8 mouse cellular contexts compared by ENCODE assay signal in genomic region chr11:70654923-70655570, GRCm38 (mm10). TPM values are rescaled to one million over a fixed set of nuclear protein-coding genes. Genes with fewer than 3 reads are reported as not detected.
A peak's percentile ranks its signal among the peaks of the same experiment; 100 is the strongest.
DNase-seq lines count a peak whose midpoint lies in the region; ATAC-seq and TF ChIP-seq lines count a peak whose summit lies in the region.

No protein-coding gene starts in this region.

- TF ChIP-seq POLR2A in ES-Bruce4 (IDR thresholded peaks at IDR 0.05; ENCODE audit: insufficient read depth, low read length) = no peak
- TF ChIP-seq POLR2A in olfactory bulb, adult 2 months (IDR thresholded peaks at IDR 0.05; ENCODE audit: insufficient read depth, low read depth, low read length) = peak; percentile 65; the same call in 1 of the 2 replicates

- peak overlapping the region; percentile 97 for H3K4me2 ChIP-seq in forebrain, embryonic 11.5 days (ENCODE audit: low read depth, low read length, severe bottlenecking)
- H3K4me2 ChIP-seq in heart, postnatal 0 days (ENCODE audit: low read depth, low read length) = peak overlapping the region; percentile 75
- peak overlapping the region; percentile 95 for H3K4me2 ChIP-seq in lung, embryonic 15.5 days

- WGBS in forebrain, embryonic 11.5 days = under 1% methylated on average over 48 of the region's 48 CpGs
- WGBS in heart, postnatal 0 days = 0% methylated on average over 48 of the region's 48 CpGs
- under 1% methylated on average over 47 of the region's 48 CpGs for WGBS in lung, embryonic 15.5 days
- under 1% methylated on average over 48 of the region's 48 CpGs for WGBS in olfactory bulb, adult 2 months

- ATAC-seq in forebrain, embryonic 11.5 days (replicated peaks; ENCODE audit: low FRiP score) = peak; percentile 48
- peak; percentile 58 for ATAC-seq in heart, postnatal 0 days (ENCODE audit: insufficient read depth, low read depth)
- peak; percentile 46 for ATAC-seq in lung, embryonic 15.5 days (ENCODE audit: borderline replicate concordance, extremely low read depth, low FRiP score, low TSS enrichment)

- TF ChIP-seq EP300 in ES-Bruce4 (IDR thresholded peaks at IDR 0.05; ENCODE audit: insufficient read depth, low read depth, low read length) = no peak
- TF ChIP-seq EP300 in heart, postnatal 0 days (IDR thresholded peaks at IDR 0.05; ENCODE audit: low read depth) = no peak; the same call in 1 of the 2 replicates

- DNase-seq in c-Kit-negative CD71-positive TER-119-positive erythroid progenitor cells, embryonic 14.5 days (ENCODE audit: low read depth, low spot score) = peak; percentile 49
- peak; percentile 88 for DNase-seq in forebrain, embryonic 11.5 days (ENCODE audit: low spot score)
- peak; percentile 80 for DNase-seq in heart, postnatal 0 days (ENCODE audit: low spot score)
- peak; percentile 84 to 92 for DNase-seq in kidney, postnatal 25 days
- peak; percentile 68 to 69 for DNase-seq in thymus, adult 18-20 months

- peaks cover 30% of the 10 kb centered on the region for H3K36me3 ChIP-seq in ES-Bruce4 (ENCODE audit: control insufficient read depth, insufficient read depth, low read length, poor library complexity, severe bottlenecking)
- peaks cover 12% of the 10 kb centered on the region for H3K36me3 ChIP-seq in forebrain, embryonic 11.5 days (ENCODE audit: control insufficient read depth, insufficient read depth, low read length)
- H3K36me3 ChIP-seq in heart, postnatal 0 days (replicated peaks; ENCODE audit: control insufficient read depth, insufficient read depth, low read length) = peaks cover 37% of the 10 kb centered on the region
- H3K36me3 ChIP-seq in lung, embryonic 15.5 days = peaks cover 30% of the 10 kb centered on the region

- H3K9ac ChIP-seq in ES-Bruce4 (ENCODE audit: low read depth, poor library complexity, severe bottlenecking) = peak overlapping the region; percentile 100
- peak overlapping the region; percentile 98 for H3K9ac ChIP-seq in forebrain, embryonic 11.5 days (ENCODE audit: low read length)
- peak overlapping the region; percentile 99 for H3K9ac ChIP-seq in heart, postnatal 0 days (replicated peaks; ENCODE audit: low read depth, low read length)
- H3K9ac ChIP-seq in lung, embryonic 15.5 days = peak overlapping the region; percentile 64

- no peaks in the 10 kb centered on the region for H3K9me3 ChIP-seq in ES-Bruce4 (replicated peaks; ENCODE audit: control insufficient read depth, insufficient read depth, low read length, poor library complexity, severe bottlenecking)
- no peaks in the 10 kb centered on the region for H3K9me3 ChIP-seq in forebrain, embryonic 11.5 days (ENCODE audit: control insufficient read depth, low read length)
- H3K9me3 ChIP-seq in heart, postnatal 0 days (replicated peaks; ENCODE audit: control insufficient read depth, low read length) = no peaks in the 10 kb centered on the region
- no peaks in the 10 kb centered on the region for H3K9me3 ChIP-seq in lung, embryonic 15.5 days

- H3K4me1 ChIP-seq in ES-Bruce4 (ENCODE audit: control insufficient read depth, insufficient read depth, low read length) = no peaks in the 10 kb centered on the region
- peaks cover 29% of the 10 kb centered on the region for H3K4me1 ChIP-seq in forebrain, embryonic 11.5 days (replicated peaks; ENCODE audit: control insufficient read depth, insufficient read depth, low read length)
- peaks cover 36% of the 10 kb centered on the region for H3K4me1 ChIP-seq in heart, postnatal 0 days (ENCODE audit: control insufficient read depth, insufficient read depth)
- H3K4me1 ChIP-seq in lung, embryonic 15.5 days = peaks cover 59% of the 10 kb centered on the region
- H3K4me1 ChIP-seq in olfactory bulb, adult 2 months (ENCODE audit: control insufficient read depth, insufficient read depth, low read length) = peaks cover 19% of the 10 kb centered on the region

- TF ChIP-seq CTCF in ES-Bruce4 (IDR thresholded peaks at IDR 0.05; ENCODE audit: low read depth, low read length) = no peak
- no peak for TF ChIP-seq CTCF in heart, postnatal 0 days (IDR thresholded peaks at IDR 0.05; ENCODE audit: low read depth)
- no peak for TF ChIP-seq CTCF in olfactory bulb, adult 2 months (IDR thresholded peaks at IDR 0.05; ENCODE audit: insufficient read depth, low read depth, low read length)

- peak overlapping the region; percentile 97 for H3K27ac ChIP-seq in ES-Bruce4 (ENCODE audit: insufficient read depth, low read length)
- peak overlapping the region; percentile 94 for H3K27ac ChIP-seq in forebrain, embryonic 11.5 days (ENCODE audit: low read depth, low read length)
- peak overlapping the region; percentile 100 for H3K27ac ChIP-seq in heart, postnatal 0 days (ENCODE audit: low read depth)
- peak overlapping the region; percentile 99 for H3K27ac ChIP-seq in lung, embryonic 15.5 days
- H3K27ac ChIP-seq in olfactory bulb, adult 2 months (ENCODE audit: insufficient read depth, low read depth, low read length) = peak overlapping the region; percentile 78

- peak overlapping the region; percentile 92 for H3K4me3 ChIP-seq in ES-Bruce4 (ENCODE audit: low read depth, low read length)
- peak overlapping the region; percentile 99 for H3K4me3 ChIP-seq in forebrain, embryonic 11.5 days (ENCODE audit: low read depth, low read length)
- H3K4me3 ChIP-seq in heart, postnatal 0 days (ENCODE audit: low read depth, low read length) = peak overlapping the region; percentile 96
- H3K4me3 ChIP-seq in lung, embryonic 15.5 days = peak overlapping the region; percentile 100
- peak overlapping the region; percentile 78 for H3K4me3 ChIP-seq in olfactory bulb, adult 2 months (ENCODE audit: insufficient read depth, low read depth, low read length)

- H3K27me3 ChIP-seq in ES-Bruce4 (ENCODE audit: control insufficient read depth, insufficient read depth, low read length, poor library complexity, severe bottlenecking) = no peaks in the 10 kb centered on the region
- no peaks in the 10 kb centered on the region for H3K27me3 ChIP-seq in forebrain, embryonic 11.5 days (ENCODE audit: control insufficient read depth, insufficient read depth, low read length)
- no peaks in the 10 kb centered on the region for H3K27me3 ChIP-seq in heart, postnatal 0 days (ENCODE audit: control insufficient read depth, insufficient read depth, low read length)
- no peaks in the 10 kb centered on the region for H3K27me3 ChIP-seq in lung, embryonic 15.5 days

RNA-seq across cellular contexts. Expression of gene Pfn1, which starts 0.6 kb away (rescaled TPM):
- polyA plus RNA-seq in ES-Bruce4 (2011; ENCODE audit: insufficient read depth, insufficient read length, low read depth, missing spikeins) = 630 and 707 TPM in 2 replicates
- 1,387 and 1,399 TPM in 2 replicates for polyA plus RNA-seq in forebrain, embryonic 11.5 days (2014; fragmentation: Nextera tagmentation; extraction: Ambion mirVana)
- total RNA-seq in heart, postnatal 0 days (2014; rRNA removed; ENCODE audit: low replicate concordance) = 924 and 959 TPM in 2 replicates
- 903 and 932 TPM in 2 replicates for polyA plus RNA-seq in heart, postnatal 0 days (2015; fragmentation: Nextera tagmentation; extraction: Ambion mirVana)
- polyA plus RNA-seq in lung, embryonic 15.5 days (2015; fragmentation: Nextera tagmentation; extraction: Ambion mirVana) = 1,970 and 2,089 TPM in 2 replicates
- 496 and 550 TPM in 2 replicates for polyA plus RNA-seq in olfactory bulb, adult 2 months (2012; ENCODE audit: insufficient read depth, insufficient read length, low replicate concordance, missing spikeins)

RNA-seq across cellular contexts. Expression of gene Eno3, which starts 2.0 kb away (rescaled TPM):
- polyA plus RNA-seq in ES-Bruce4 (2011; ENCODE audit: insufficient read depth, insufficient read length, low read depth, missing spikeins) = 14.7 and 15.7 TPM in 2 replicates
- polyA plus RNA-seq in forebrain, embryonic 11.5 days (2014; fragmentation: Nextera tagmentation; extraction: Ambion mirVana) = 16.6 and 17.4 TPM in 2 replicates
- total RNA-seq in heart, postnatal 0 days (2014; rRNA removed; ENCODE audit: low replicate concordance) = 1,315 and 1,376 TPM in 2 replicates
- polyA plus RNA-seq in heart, postnatal 0 days (2015; fragmentation: Nextera tagmentation; extraction: Ambion mirVana) = 1,204 and 1,224 TPM in 2 replicates
- 27.9 and 33.3 TPM in 2 replicates for polyA plus RNA-seq in lung, embryonic 15.5 days (2015; fragmentation: Nextera tagmentation; extraction: Ambion mirVana)
- polyA plus RNA-seq in olfactory bulb, adult 2 months (2012; ENCODE audit: insufficient read depth, insufficient read length, low replicate concordance, missing spikeins) = not detected in 2 replicates

RNA-seq across cellular contexts. Expression of gene Slc25a11, which starts 7.8 kb away (rescaled TPM):
- polyA plus RNA-seq in ES-Bruce4 (2011; ENCODE audit: insufficient read depth, insufficient read length, low read depth, missing spikeins) = 45.0 and 48.0 TPM in 2 replicates
- 129 and 137 TPM in 2 replicates for polyA plus RNA-seq in forebrain, embryonic 11.5 days (2014; fragmentation: Nextera tagmentation; extraction: Ambion mirVana)
- total RNA-seq in heart, postnatal 0 days (2014; rRNA removed; ENCODE audit: low replicate concordance) = 530 and 532 TPM in 2 replicates
- 446 and 451 TPM in 2 replicates for polyA plus RNA-seq in heart, postnatal 0 days (2015; fragmentation: Nextera tagmentation; extraction: Ambion mirVana)
- polyA plus RNA-seq in lung, embryonic 15.5 days (2015; fragmentation: Nextera tagmentation; extraction: Ambion mirVana) = 150 and 162 TPM in 2 replicates
- polyA plus RNA-seq in olfactory bulb, adult 2 months (2012; ENCODE audit: insufficient read depth, insufficient read length, low replicate concordance, missing spikeins) = not detected in 2 replicates

RNA-seq across cellular contexts. Expression of gene Rnf167, which starts 8.0 kb away (rescaled TPM):
- polyA plus RNA-seq in ES-Bruce4 (2011; ENCODE audit: insufficient read depth, insufficient read length, low read depth, missing spikeins) = 55.2 and 61.8 TPM in 2 replicates
- 88.0 and 90.0 TPM in 2 replicates for polyA plus RNA-seq in forebrain, embryonic 11.5 days (2014; fragmentation: Nextera tagmentation; extraction: Ambion mirVana)
- 48.3 and 66.3 TPM in 2 replicates for total RNA-seq in heart, postnatal 0 days (2014; rRNA removed; ENCODE audit: low replicate concordance)
- polyA plus RNA-seq in heart, postnatal 0 days (2015; fragmentation: Nextera tagmentation; extraction: Ambion mirVana) = 61.8 and 62.5 TPM in 2 replicates
- polyA plus RNA-seq in lung, embryonic 15.5 days (2015; fragmentation: Nextera tagmentation; extraction: Ambion mirVana) = 101 and 119 TPM in 2 replicates
- polyA plus RNA-seq in olfactory bulb, adult 2 months (2012; ENCODE audit: insufficient read depth, insufficient read length, low replicate concordance, missing spikeins) = not detected in 2 replicates

RNA-seq across cellular contexts. Expression of gene Spag7, which starts 14.2 kb away (rescaled TPM):
- polyA plus RNA-seq in ES-Bruce4 (2011; ENCODE audit: insufficient read depth, insufficient read length, low read depth, missing spikeins) = 195 and 218 TPM in 2 replicates
- 160 and 167 TPM in 2 replicates for polyA plus RNA-seq in forebrain, embryonic 11.5 days (2014; fragmentation: Nextera tagmentation; extraction: Ambion mirVana)
- total RNA-seq in heart, postnatal 0 days (2014; rRNA removed; ENCODE audit: low replicate concordance) = 42.0 and 53.9 TPM in 2 replicates
- polyA plus RNA-seq in heart, postnatal 0 days (2015; fragmentation: Nextera tagmentation; extraction: Ambion mirVana) = 154 and 175 TPM in 2 replicates
- polyA plus RNA-seq in lung, embryonic 15.5 days (2015; fragmentation: Nextera tagmentation; extraction: Ambion mirVana) = 170 TPM in 2 replicates
- polyA plus RNA-seq in olfactory bulb, adult 2 months (2012; ENCODE audit: insufficient read depth, insufficient read length, low replicate concordance, missing spikeins) = not detected in 2 replicates

Comparison
In these comparisons a context has a peak if more than half of its experiments do, and no peak if none do; other contexts are left out.
1. Peak in every context shown above with its lines: DNase-seq, ATAC-seq, H3K4me3 ChIP-seq and H3K27ac ChIP-seq.
2. RNA of gene Eno3, which starts 2.0 kb away (polyA plus RNA-seq): 1,204 to 1,224 TPM in heart, postnatal 0 days; not detected in olfactory bulb, adult 2 months, 27.9 to 33.3 TPM in lung, embryonic 15.5 days, 16.6 to 17.4 TPM in forebrain, embryonic 11.5 days and 14.7 to 15.7 TPM in ES-Bruce4; every median in the first group is over 10 times any median in the second.